Mouse (Mus musculus): ENCODE measurements around the gene Gm29423.
"Not testable (repeated sequence)": the region's sequence is repeated elsewhere in the genome, so short reads cannot be mapped to it uniquely, and the experiment has no call there.

The Gm29423 gene

DNA sequence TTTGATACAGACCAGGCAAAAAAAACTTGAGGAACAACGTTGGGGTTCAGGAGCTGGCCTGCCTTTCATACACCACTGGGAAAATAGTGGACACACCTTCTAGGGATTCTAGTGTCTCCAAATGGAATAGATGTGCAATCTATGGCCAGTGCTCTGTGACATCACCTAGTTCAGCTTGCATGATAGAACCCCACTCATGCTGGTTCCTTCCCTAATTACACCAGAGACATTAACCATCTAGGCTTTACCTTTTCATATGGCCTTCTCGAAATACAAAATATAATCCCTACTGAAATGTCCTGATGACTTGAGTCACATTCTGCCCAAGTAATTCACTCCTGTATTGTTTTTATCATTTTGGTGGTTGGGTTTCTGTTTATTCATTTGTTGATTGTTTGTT is at the start of gene Gm29423, which contains the start of gene Gm29644:
TSS of gene Gm29423 (minus strand) at position 101 of the 400 bp plus-strand sequence.
TSS of gene Gm29644 (minus strand) at position 157 of the 400 bp plus-strand sequence.
- DNase-seq = not testable (repeated sequence)

DNA sequence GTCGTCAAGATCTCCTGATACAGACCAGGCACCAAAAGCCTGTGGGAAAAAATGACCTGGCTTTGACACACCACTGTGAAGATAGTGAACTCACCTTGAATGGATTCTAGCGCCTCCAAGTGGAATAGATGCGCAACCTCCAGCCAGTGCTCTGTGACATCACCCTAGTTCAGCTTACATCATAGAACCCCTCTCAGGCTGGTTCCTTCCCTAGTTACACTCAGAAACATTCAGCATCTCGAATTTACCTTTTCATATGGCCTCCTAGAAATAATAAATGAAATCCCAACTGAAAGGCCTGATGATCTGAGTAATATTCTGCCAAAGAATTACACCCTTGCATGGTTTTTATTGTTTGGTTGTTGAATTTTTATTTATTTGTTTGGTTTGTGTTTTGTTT is 29.5 kb downstream of the Gm29423 start, which contains the start of gene Gm21118:
TSS of gene Gm21118 (minus strand) at position 101 of the 400 bp plus-strand sequence.
- DNase-seq = not testable (repeated sequence)
